Mouse (Mus musculus) gastrocnemius, postnatal 10 days (tissue): ENCODE data around the gene Mocs3. TPM values are rescaled to one million over a fixed set of nuclear protein-coding genes. Genes with fewer than 3 reads are reported as not detected.

Source experiments
- total RNA-seq, 2 experiments: library from RNA; stranded (reverse); gene quantifications; 2 replicates each; pipeline ENCODE4 v1.2.3; 2021

Mocs3 gene
- total RNA-seq, 2 experiments from 2014 or later = 3.5 to 4.3 TPM

Other genes starting within 250 kb of the Mocs3 start
- gene Ripor3, start 220.0 kb upstream of the Mocs3 start, total RNA-seq = 1 to 10 TPM; 3.5 to 5.8 TPM
- gene Pard6b, start 149.6 kb upstream of the Mocs3 start, total RNA-seq = under 1 TPM; 0.85 to 0.93 TPM
- gene Adnp, start 23.5 kb upstream of the Mocs3 start, total RNA-seq = 10 to 100 TPM; 28.4 to 33.5 TPM
- 10 to 100 TPM; 14.6 to 19.5 TPM for gene Gm20716, start 258 bp upstream of the Mocs3 start, total RNA-seq
- gene Dpm1, start within 50 bp of the Mocs3 start, total RNA-seq = 10 to 100 TPM; 49.7 to 54.9 TPM
- gene Kcng1, start 51.1 kb downstream of the Mocs3 start, total RNA-seq = under 1 TPM; 0.23 to 0.35 TPM